Mouse (Mus musculus) CH12.LX (cell line): ENCODE measurements around the gene Zdhhc18. TPM values are rescaled to one million over a fixed set of nuclear protein-coding genes. Genes with fewer than 3 reads are reported as not detected.

ENCODE experiments used
- DNase-seq: peaks from one replicate; pipeline ENCODE4 v3.0.0-alpha.2; 2013; ENCODE audit errors: extremely low read depth
- H3K27ac ChIP-seq: 2 replicates; pipeline ENCODE4 v1.5.1; 2012; ENCODE audit warnings: low read depth, mild to moderate bottlenecking, control low read depth, moderate library complexity; ENCODE audit not compliant: insufficient read depth
- H3K27me3 ChIP-seq: replicated peaks from 2 replicates; pipeline ENCODE3; 2012; ENCODE audit warnings: inconsistent platforms
- H3K36me3 ChIP-seq, 2 experiments: replicated peaks in 1 of 2; 2 replicates each; pipeline versions ENCODE3 to v1.6.1; 2012; ENCODE audit warnings: inconsistent platforms in 1 of 2, low read length in 1 of 2, mild to moderate bottlenecking in 1 of 2, mixed read lengths in 1 of 2, moderate library complexity in 1 of 2; ENCODE audit not compliant: control insufficient read depth in 1 of 2, insufficient read depth in 1 of 2
- H3K4me1 ChIP-seq, 2 experiments: 2 replicates each; pipeline ENCODE4 v1.6.1; 2012; ENCODE audit warnings: inconsistent platforms in 1 of 2, moderate library complexity in 1 of 2; ENCODE audit not compliant: insufficient read depth in 2 of 2, control insufficient read depth in 1 of 2
- H3K4me2 ChIP-seq: 2 replicates; pipeline ENCODE4 v1.6.1; 2012; ENCODE audit warnings: low read depth, mild to moderate bottlenecking, control low read depth; ENCODE audit not compliant: poor library complexity, insufficient read depth, severe bottlenecking
- H3K4me3 ChIP-seq, 3 experiments: fragments of 150-350 bp in 1 of 3; sonication (generic) in 1 of 3; replicated peaks in 1 of 3; 2 replicates each; pipeline versions ENCODE3 to v1.5.1; 2011 to 2012; ENCODE audit warnings: low read depth in 2 of 3, low read length in 2 of 3, mild to moderate bottlenecking in 2 of 3, moderate library complexity in 2 of 3, control low read depth in 1 of 3, improper control_type of control experiment in 1 of 3, inconsistent platforms in 1 of 3, mixed read lengths in 1 of 3; ENCODE audit not compliant: poor library complexity in 1 of 3
- H3K79me2 ChIP-seq: replicated peaks from 2 replicates; pipeline ENCODE4 v1.6.1; 2012; ENCODE audit warnings: mild to moderate bottlenecking, moderate library complexity; ENCODE audit not compliant: control insufficient read depth, poor library complexity, insufficient read depth, severe bottlenecking; ENCODE audit errors: extremely low read depth
- H3K9ac ChIP-seq: 2 replicates; pipeline ENCODE4 v1.6.1; 2012; ENCODE audit warnings: low read depth, mild to moderate bottlenecking, control low read depth, moderate library complexity; ENCODE audit not compliant: insufficient read depth
- H3K9me3 ChIP-seq: replicated peaks from 2 replicates; pipeline ENCODE3; 2012; ENCODE audit warnings: low read length, inconsistent platforms, mixed read lengths
- CHD1 ChIP-seq: IDR thresholded peaks from 2 replicates; pipeline ENCODE4 v1.6.1; 2012; ENCODE audit warnings: low read depth, low read length, improper control_type of control experiment, inconsistent platforms
- CHD2 ChIP-seq: IDR thresholded peaks from 2 replicates; pipeline ENCODE4 v1.6.1; 2011; ENCODE audit warnings: low read length, improper control_type of control experiment
- ETS1 ChIP-seq: conservative IDR thresholded peaks from 2 replicates; pipeline ENCODE4 v1.6.1; 2012; ENCODE audit warnings: low read depth, mild to moderate bottlenecking, inconsistent platforms, low read length, improper control_type of control experiment, moderate library complexity
- GABPA ChIP-seq: IDR thresholded peaks from 2 replicates; pipeline ENCODE4 v1.6.1; 2012; ENCODE audit warnings: low read depth, low read length, improper control_type of control experiment, inconsistent platforms; ENCODE audit not compliant: insufficient replicate concordance
- HCFC1 ChIP-seq: IDR thresholded peaks from 2 replicates; pipeline ENCODE4 v1.6.1; 2012; ENCODE audit warnings: low read depth, mild to moderate bottlenecking, inconsistent platforms, low read length, improper control_type of control experiment
- IRF4 ChIP-seq: IDR thresholded peaks from 2 replicates; pipeline ENCODE4 v1.6.1; 2014; ENCODE audit warnings: low read depth, mild to moderate bottlenecking, inconsistent platforms, low read length, improper control_type of control experiment
- JUN ChIP-seq: IDR thresholded peaks from 2 replicates; pipeline ENCODE4 v1.6.1; 2011; ENCODE audit warnings: low read depth, mild to moderate bottlenecking, low read length, improper control_type of control experiment, moderate library complexity; ENCODE audit not compliant: insufficient read depth
- JUND ChIP-seq: conservative IDR thresholded peaks from 2 replicates; pipeline ENCODE4 v1.6.1; 2011; ENCODE audit warnings: low read depth, low read length, improper control_type of control experiment
- KAT2A ChIP-seq: IDR thresholded peaks from 2 replicates; pipeline ENCODE4 v1.6.1; 2012; ENCODE audit warnings: low read length, improper control_type of control experiment, inconsistent platforms; ENCODE audit not compliant: insufficient replicate concordance
- MAZ ChIP-seq: IDR thresholded peaks from 2 replicates; pipeline ENCODE4 v1.6.1; 2012; ENCODE audit warnings: low read depth, mild to moderate bottlenecking, inconsistent platforms, low read length, improper control_type of control experiment, moderate library complexity
- NELFE ChIP-seq: IDR thresholded peaks from 2 replicates; pipeline ENCODE4 v1.6.1; 2011; ENCODE audit warnings: low read depth, low read length, improper control_type of control experiment
- NRF1 ChIP-seq: IDR thresholded peaks from 2 replicates; pipeline ENCODE4 v1.6.1; 2014; ENCODE audit warnings: low read depth, mild to moderate bottlenecking, inconsistent platforms, low read length, improper control_type of control experiment, moderate library complexity
- PAX5 ChIP-seq: IDR thresholded peaks from 2 replicates; pipeline ENCODE4 v1.6.1; 2012; ENCODE audit warnings: low read length, inconsistent platforms, mixed read lengths
- POLR2A ChIP-seq: IDR thresholded peaks from 2 replicates; pipeline ENCODE4 v1.6.1; 2011; ENCODE audit warnings: low read depth, mild to moderate bottlenecking, improper control_type of control experiment, low read length
- POLR2AphosphoS2 ChIP-seq: IDR thresholded peaks from 2 replicates; pipeline ENCODE4 v1.6.1; 2011; ENCODE audit warnings: low read depth, low read length, improper control_type of control experiment
- RCOR1 ChIP-seq: conservative IDR thresholded peaks from 2 replicates; pipeline ENCODE4 v1.6.1; 2012; ENCODE audit warnings: low read depth, mild to moderate bottlenecking, inconsistent platforms, low read length, improper control_type of control experiment
- SIN3A ChIP-seq: IDR thresholded peaks from 2 replicates; pipeline ENCODE4 v1.6.1; 2012; ENCODE audit warnings: low read length, improper control_type of control experiment, inconsistent platforms
- SMC3 ChIP-seq: IDR thresholded peaks from 2 replicates; pipeline ENCODE4 v1.6.1; 2011; ENCODE audit warnings: low read depth, low read length, improper control_type of control experiment
- TBP ChIP-seq: conservative IDR thresholded peaks from 2 replicates; pipeline ENCODE4 v1.6.1; 2011; ENCODE audit warnings: low read depth, low read length, improper control_type of control experiment
- UBTF ChIP-seq: IDR thresholded peaks from 2 replicates; pipeline ENCODE4 v1.6.1; 2012; ENCODE audit warnings: low read depth, mild to moderate bottlenecking, inconsistent platforms, low read length, improper control_type of control experiment, moderate library complexity
- USF1 ChIP-seq: IDR thresholded peaks from 2 replicates; pipeline ENCODE4 v1.6.1; 2014; ENCODE audit warnings: low read depth, mild to moderate bottlenecking, inconsistent platforms, low read length, improper control_type of control experiment
- ZC3H11A ChIP-seq: IDR thresholded peaks from 2 replicates; pipeline ENCODE4 v1.6.1; 2012; ENCODE audit warnings: low read depth, mild to moderate bottlenecking, inconsistent platforms, low read length, improper control_type of control experiment
- ZMIZ1 ChIP-seq: IDR thresholded peaks from 2 replicates; pipeline ENCODE4 v1.6.1; 2012; ENCODE audit warnings: low read depth, mild to moderate bottlenecking, inconsistent platforms, low read length, improper control_type of control experiment
- ZNF384 ChIP-seq: IDR thresholded peaks from 2 replicates; pipeline ENCODE4 v1.6.1; 2012; ENCODE audit warnings: low read depth, low read length, improper control_type of control experiment, inconsistent platforms
- dilution Hi-C: fragments of 300-500 bp; cut with MboI; formaldehyde crosslinking; loops from 2 replicates; pipeline ENCODE4 v1.14.3; 2020; ENCODE audit warnings: low sequenced_read_pairs; ENCODE audit not compliant: extremely low pct_unique_long_range_greater_than_20kb, extremely low pct_ligation_motif_present
- in situ Hi-C: fragments of 300-500 bp; cut with MboI; formaldehyde crosslinking; loops from 3 replicates; pipeline ENCODE4 v1.14.3; 2019; ENCODE audit warnings: low sequenced_read_pairs, low pct_ligation_motif_present, low pct_unique_long_range_greater_than_20kb, mixed read lengths
- polyA plus RNA-seq: library from polyadenylated mRNA; unstranded; fragments of >175 nt; gene quantifications from 2 replicates; pipeline ENCODE4 v1.2.1, GENCODE M21; 2012; ENCODE audit warnings: low read depth; ENCODE audit not compliant: insufficient read length
- total RNA-seq, 2 experiments: library from RNA; depleted of rRNA; stranded (reverse); fragments of 300-350 nt in 1 of 2; fragments of >200 nt in 1 of 2; gene quantifications; 2 replicates each; pipeline ENCODE4 v1.2.3; 2012 to 2014

The Zdhhc18 gene
- total and polyA plus RNA-seq, 3 experiments: 15.9 to 31.0 (median 24.3) TPM

DNA sequence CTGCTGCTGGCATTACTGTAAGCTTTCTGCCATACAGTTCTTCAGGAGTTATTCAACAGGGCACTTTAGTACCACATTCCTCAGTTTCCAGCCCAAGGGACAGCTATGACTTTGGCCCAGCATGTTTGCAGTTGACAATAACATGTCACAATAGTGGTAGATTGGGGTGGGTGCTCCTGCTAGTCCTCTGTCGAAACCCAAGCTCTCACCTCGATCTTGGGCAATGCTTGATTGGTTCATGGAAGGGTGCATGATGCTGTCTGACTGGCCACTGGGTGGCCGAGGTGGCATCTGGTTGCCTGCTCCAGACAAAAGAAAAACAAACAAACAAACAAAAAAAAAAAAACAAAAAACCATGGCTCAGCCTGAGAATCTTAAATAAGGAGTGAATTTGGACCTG lies 45.4 kb upstream of the Zdhhc18 start:
- H3K27ac ChIP-seq: no peak overlapping the region
- no peak overlapping the region for H3K4me3 ChIP-seq
- H3K9ac ChIP-seq: no peak overlapping the region
- TF ChIP-seq POLR2AphosphoS2: no peak
- no peak for TF ChIP-seq JUN
- no peak for TF ChIP-seq GABPA
- no peak for TF ChIP-seq UBTF
- dilution Hi-C loops (no loop called here), in situ Hi-C loops (no loop called here)
- DNase-seq: no peak
- no peaks in the 10 kb centered on the region for H3K9me3 ChIP-seq
- peaks cover 74 to 95% of the 10 kb centered on the region in 2 experiments for H3K36me3 ChIP-seq
- no peaks in the 10 kb centered on the region for H3K27me3 ChIP-seq
- no peak overlapping the region for H3K4me2 ChIP-seq
- peaks cover 21% of the 10 kb centered on the region for H3K79me2 ChIP-seq
- no peaks in the 10 kb centered on the region for H3K4me1 ChIP-seq

DNA sequence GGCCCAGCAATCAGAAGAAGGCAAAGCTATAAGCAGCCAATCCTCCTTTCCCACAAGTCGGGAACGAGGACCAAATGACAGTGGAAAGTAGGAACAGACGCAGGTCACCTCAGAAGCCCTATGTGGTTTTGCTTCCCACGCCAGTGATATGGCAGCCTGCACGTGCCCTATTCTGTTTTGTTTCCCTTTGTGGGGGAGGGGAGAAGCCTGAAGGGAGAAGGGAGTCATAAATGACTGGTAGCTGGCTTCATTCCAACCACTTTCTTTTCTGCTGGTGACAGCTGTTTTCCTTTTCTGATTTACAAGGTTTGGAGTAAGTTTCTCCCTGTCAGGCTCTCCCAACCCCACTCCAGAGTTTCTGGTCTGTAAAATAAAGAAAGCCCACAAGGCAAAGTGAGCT lies 40.3 kb upstream of the Zdhhc18 start:
- H3K4me1 ChIP-seq: peaks cover 11 to 21% of the 10 kb centered on the region in 2 experiments
- no peaks in the 10 kb centered on the region for H3K27me3 ChIP-seq
- peaks cover 13% of the 10 kb centered on the region for H3K79me2 ChIP-seq
- no peak for DNase-seq
- no peak overlapping the region for H3K9ac ChIP-seq
- no peak for TF ChIP-seq IRF4
- TF ChIP-seq ZC3H11A: no peak
- no peak for TF ChIP-seq SMC3
- TF ChIP-seq USF1: no peak
- no peak for TF ChIP-seq UBTF
- no peak for TF ChIP-seq CHD2
- no peak for TF ChIP-seq KAT2A
- TF ChIP-seq PAX5: no peak
- TF ChIP-seq JUN: no peak
- no peak for TF ChIP-seq GABPA
- no peaks in the 10 kb centered on the region for H3K9me3 ChIP-seq
- dilution Hi-C loops: no loop called here
- in situ Hi-C loops: no loop called here
- H3K36me3 ChIP-seq: peaks cover 93 to 99% of the 10 kb centered on the region in 2 experiments
- H3K4me2 ChIP-seq: no peak overlapping the region
- no peak overlapping the region for H3K4me3 ChIP-seq
- H3K27ac ChIP-seq: no peak overlapping the region

DNA sequence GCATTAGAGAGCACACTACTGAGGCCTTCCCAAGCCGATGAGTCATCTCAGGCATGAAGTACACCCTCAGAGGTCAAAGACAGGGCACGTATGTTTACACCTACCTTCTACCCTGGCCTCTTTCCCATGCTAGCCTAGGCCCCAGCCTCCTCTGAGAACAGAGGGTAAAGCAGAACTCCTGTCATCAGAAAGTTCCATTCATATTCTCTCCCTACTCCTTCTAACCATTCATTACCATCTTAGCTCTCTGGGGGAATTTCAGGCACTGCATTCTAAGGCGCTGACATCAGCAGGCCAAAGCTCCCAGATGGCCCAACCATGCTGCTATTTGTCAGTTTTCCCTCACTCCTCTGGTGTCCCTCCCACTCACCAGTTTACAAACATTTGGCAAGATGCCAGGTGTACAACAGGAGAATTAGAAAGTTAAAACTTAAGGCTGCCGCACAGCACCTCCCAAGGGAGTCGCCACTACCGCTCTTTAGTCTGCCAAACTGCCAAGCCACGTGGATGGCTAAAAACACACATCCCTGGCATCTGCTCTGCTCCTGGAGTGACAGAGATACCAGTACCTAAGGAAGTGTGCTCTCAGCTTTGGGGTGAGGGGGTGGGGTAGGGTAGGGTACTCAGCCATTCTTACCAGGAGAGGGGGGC lies 38.6 kb upstream of the Zdhhc18 start:
- no peaks in the 10 kb centered on the region for H3K27me3 ChIP-seq
- DNase-seq: peak; percentile 57
- no peak overlapping the region for H3K4me2 ChIP-seq
- peak overlapping the region; percentile 53 for H3K27ac ChIP-seq
- peaks cover 94 to 99% of the 10 kb centered on the region in 2 experiments for H3K36me3 ChIP-seq
- peaks cover 13% of the 10 kb centered on the region for H3K79me2 ChIP-seq
- dilution Hi-C loops (no loop called here), in situ Hi-C loops (no loop called here)
- no peak overlapping the region for H3K9ac ChIP-seq
- H3K9me3 ChIP-seq: no peaks in the 10 kb centered on the region
- no peak overlapping the region for H3K4me3 ChIP-seq
- peaks cover 11 to 21% of the 10 kb centered on the region in 2 experiments for H3K4me1 ChIP-seq
- no peak for TF ChIP-seq ZNF384
- TF ChIP-seq SIN3A: no peak
- TF ChIP-seq RCOR1: no peak
- no peak for TF ChIP-seq POLR2A
- TF ChIP-seq USF1: no peak
- TF ChIP-seq HCFC1: no peak
- TF ChIP-seq NRF1: no peak
- no peak; the same call in 1 of the 2 replicates for TF ChIP-seq POLR2AphosphoS2
- no peak for TF ChIP-seq TBP
- TF ChIP-seq ETS1: no peak
- TF ChIP-seq MAZ: no peak
- TF ChIP-seq NELFE: no peak
- no peak for TF ChIP-seq JUND
- no peak for TF ChIP-seq KAT2A
- TF ChIP-seq CHD1: no peak
- TF ChIP-seq ZMIZ1: no peak
- no peak; the same call in 1 of the 2 replicates for TF ChIP-seq IRF4
- TF ChIP-seq, all 38 proteins: peak for 0
